Mouse (Mus musculus) small intestine, adult 2 months (tissue): Measurements from ENCODE around the gene Grpel1.

Experiments used
- CTCF ChIP-seq: fragments of 200-500 bp; IDR thresholded peaks from 2 replicates; pipeline ENCODE4 v1.5.1; 2012; ENCODE audit warnings: low read depth, mild to moderate bottlenecking, control low read depth, inconsistent platforms, low read length, moderate library complexity, mixed read lengths; ENCODE audit not compliant: insufficient replicate concordance, insufficient read length; ENCODE audit errors: extremely low read depth
- POLR2A ChIP-seq: fragments of 200-500 bp; IDR thresholded peaks from 2 replicates; pipeline ENCODE4 v1.6.1; 2012; ENCODE audit warnings: low read depth, mild to moderate bottlenecking, control low read depth, inconsistent platforms, low read length, moderate library complexity

- TF ChIP-seq POLR2A: no peak
- no peak for TF ChIP-seq CTCF
Measured at GRCm38 (mm10) chr5:36493919-36494318, 29.1 kb downstream of the Grpel1 start.
